Mouse (Mus musculus): ENCODE measurements around the gene Rpl28. TPM values are rescaled to one million over a fixed set of nuclear protein-coding genes. Genes with fewer than 3 reads are reported as not detected.

Gene Rpl28
- 100 to 1,000 TPM; 603 to 645 TPM for total RNA-seq (2021)

GRCm38 (mm10) chr7:4792278-4793212 is at the start of gene Rpl28:
Rpl28 (plus strand) TSS chr7:4792874.
- intact Hi-C loops (cut with DNase I) = loop anchor here (10.0 kb wide), 1 partner anchor 88 kb away; no protein-coding TSS in a partner anchor
- DNase-seq = peak; percentile 96

- intact Hi-C loops (cut with DNase I) = no loop called here
- DNase-seq = no peak
Observed at GRCm38 (mm10) chr7:4743354-4743753, 49.3 kb upstream of the Rpl28 start.

GRCm38 (mm10) chr7:4744886-4745285 is 47.8 kb upstream of the Rpl28 start:
- DNase-seq = no peak
- intact Hi-C loops (cut with DNase I) = no loop called here

GRCm38 (mm10) chr7:4746326-4746980 is 46.2 kb upstream of the Rpl28 start:
- no peak for DNase-seq
- intact Hi-C loops (cut with DNase I) = no loop called here

- intact Hi-C loops (cut with DNase I) = no loop called here
- no peak for DNase-seq
Observed at GRCm38 (mm10) chr7:4747156-4747899, 45.3 kb upstream of the Rpl28 start.

- intact Hi-C loops (cut with DNase I) = no loop called here
- no peak for DNase-seq
Observed at GRCm38 (mm10) chr7:4748321-4748720, 44.4 kb upstream of the Rpl28 start.

GRCm38 (mm10) chr7:4749169-4749568 is 43.5 kb upstream of the Rpl28 start:
- no peak for DNase-seq
- intact Hi-C loops (cut with DNase I) = no loop called here

- intact Hi-C loops (cut with DNase I) = loop anchor here (5.0 kb wide), 1 partner anchor 35 kb away; the partner anchor contains the start of gene Tmem238
- peak; percentile 47 for DNase-seq
Observed at GRCm38 (mm10) chr7:4751971-4752820, 40.5 kb upstream of the Rpl28 start.

- DNase-seq = peak; percentile 89
- intact Hi-C loops (cut with DNase I) = loop anchor here (5.0 kb wide), 1 partner anchor 34 kb away; the partner anchor contains the start of gene Tmem238
Observed at GRCm38 (mm10) chr7:4752821-4753570, 39.7 kb upstream of the Rpl28 start, which contains the start of gene Cox6b2. Cox6b2 (minus strand) TSS chr7:4753094.

GRCm38 (mm10) chr7:4759670-4760069 is 33.0 kb upstream of the Rpl28 start:
- intact Hi-C loops (cut with DNase I) = no loop called here
- no peak for DNase-seq

- intact Hi-C loops (cut with DNase I) = no loop called here
- no peak for DNase-seq
Observed at GRCm38 (mm10) chr7:4764946-4765710, 27.5 kb upstream of the Rpl28 start.

GRCm38 (mm10) chr7:4771202-4771601 is 21.5 kb upstream of the Rpl28 start, which contains the start of gene Fam71e2:
Fam71e2 (minus strand) TSS chr7:4771302.
- no peak for DNase-seq
- intact Hi-C loops (cut with DNase I) = no loop called here

GRCm38 (mm10) chr7:4776131-4776530 is 16.5 kb upstream of the Rpl28 start:
- DNase-seq = no peak
- intact Hi-C loops (cut with DNase I) = no loop called here

- peak; percentile 76 for DNase-seq
- intact Hi-C loops (cut with DNase I) = no loop called here
Observed at GRCm38 (mm10) chr7:4776861-4777830, 15.5 kb upstream of the Rpl28 start.

- intact Hi-C loops (cut with DNase I) = no loop called here
- DNase-seq = no peak
Observed at GRCm38 (mm10) chr7:4777851-4778637, 14.6 kb upstream of the Rpl28 start.

- intact Hi-C loops (cut with DNase I) = no loop called here
- DNase-seq = no peak
Observed at GRCm38 (mm10) chr7:4779921-4780320, 12.8 kb upstream of the Rpl28 start.

All from left cerebral cortex, postnatal 4 days (tissue).